Mouse (Mus musculus): Measurements from ENCODE around the gene Rbfox2. TPM values are rescaled to one million over a fixed set of nuclear protein-coding genes. Genes with fewer than 3 reads are reported as not detected.

The Rbfox2 gene
- polyA plus RNA-seq, 1 experiment: 1.0 TPM

DNA sequence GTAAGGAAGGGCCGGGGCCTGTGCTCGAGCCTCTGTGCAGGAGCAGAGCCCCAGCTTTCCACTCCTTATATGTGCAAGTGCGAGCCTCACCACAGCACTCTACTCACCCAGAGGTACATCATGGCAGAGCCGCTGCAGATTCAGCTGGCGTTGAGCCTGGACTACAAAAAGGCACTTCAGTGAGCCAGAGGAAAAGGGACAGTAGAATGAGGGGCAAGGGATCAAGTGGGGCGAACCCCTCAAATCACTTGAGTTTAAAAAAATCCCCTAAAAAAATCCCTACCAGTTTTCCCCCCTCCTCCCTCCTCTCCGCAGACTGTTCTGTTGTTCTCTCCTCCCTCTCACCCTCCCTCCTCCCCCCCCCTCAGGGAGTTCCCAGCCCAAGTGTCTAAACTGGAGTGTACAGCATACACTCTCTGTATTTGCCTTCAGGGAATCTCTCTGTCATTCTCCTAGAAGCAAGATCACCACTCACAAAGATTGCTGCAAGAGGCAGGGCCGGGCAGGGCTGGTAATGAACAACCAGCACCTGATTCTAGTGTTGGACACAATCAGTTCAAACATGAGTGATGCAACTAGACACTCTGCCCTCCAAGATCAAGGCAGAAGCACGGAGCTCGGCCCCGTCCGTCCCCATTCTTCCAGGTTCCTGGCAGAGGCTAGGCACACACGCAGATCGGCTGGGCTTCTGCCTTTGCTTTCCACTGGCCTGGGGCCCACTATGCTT is 103.4 kb downstream of the Rbfox2 start:
- TF ChIP-seq GATA1 (IDR thresholded peaks at IDR 0.05; ENCODE audit: low read length): no peak

DNA sequence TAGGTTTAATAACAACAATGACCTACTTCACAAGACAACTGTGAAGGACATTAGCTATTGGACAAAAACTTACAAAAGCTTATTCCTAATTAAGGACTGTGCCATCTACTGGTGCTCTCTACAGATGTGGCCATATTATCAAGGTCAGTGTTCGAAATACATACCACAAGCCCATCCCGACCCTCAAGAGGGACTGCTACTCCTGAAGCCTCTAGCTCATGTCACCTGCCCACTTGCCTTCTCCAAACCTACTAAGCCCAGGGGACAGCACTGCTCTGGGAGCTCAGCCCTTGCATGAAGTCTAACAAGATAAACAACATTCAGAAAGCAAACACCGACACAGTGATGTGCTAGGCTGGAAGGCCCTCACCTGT is 103.9 kb downstream of the Rbfox2 start:
- no peak for TF ChIP-seq GATA1 (IDR thresholded peaks at IDR 0.05; ENCODE audit: low read length)

DNA sequence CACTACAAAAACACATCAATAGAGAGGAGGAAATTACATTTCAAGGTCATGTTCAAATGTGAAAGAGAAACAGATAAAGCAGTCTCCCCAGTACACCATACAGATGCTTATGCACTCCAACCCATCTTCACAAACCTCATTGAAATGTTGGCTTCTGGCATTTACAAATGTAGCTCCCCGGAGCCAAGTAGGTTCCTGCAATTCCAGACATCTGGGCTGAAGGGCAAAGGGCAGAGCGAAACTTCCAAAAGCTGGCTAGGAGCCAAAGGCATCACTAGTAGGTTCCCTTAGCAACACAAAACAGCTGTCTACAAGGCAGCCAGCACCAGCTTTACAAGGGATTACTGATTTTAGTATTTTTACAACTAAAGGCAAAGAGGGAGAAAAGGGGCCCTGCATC is 104.6 kb downstream of the Rbfox2 start:
- TF ChIP-seq GATA1 (IDR thresholded peaks at IDR 0.05; ENCODE audit: low read length): no peak

DNA sequence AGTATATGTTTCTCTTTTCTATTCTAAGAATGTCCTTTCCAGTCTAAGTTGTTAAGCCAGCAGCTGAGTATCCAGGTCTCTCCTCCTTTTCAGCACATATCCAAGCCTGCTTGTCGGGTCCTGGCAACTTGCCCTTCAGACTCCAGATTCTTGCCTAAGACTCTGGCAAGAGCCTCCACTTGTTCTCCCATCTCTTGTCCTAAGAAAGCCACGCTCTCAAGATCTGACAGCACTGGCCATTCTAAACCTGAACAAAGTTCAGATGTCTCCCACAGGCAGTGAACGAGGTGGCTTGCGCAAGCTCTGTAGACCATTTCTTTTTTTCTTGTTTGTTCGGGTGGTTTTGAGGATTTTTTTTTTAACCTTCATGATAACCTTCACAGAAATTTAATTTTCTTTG is 110.0 kb downstream of the Rbfox2 start:
- no peak for TF ChIP-seq GATA1 (IDR thresholded peaks at IDR 0.05; ENCODE audit: low read length)

DNA sequence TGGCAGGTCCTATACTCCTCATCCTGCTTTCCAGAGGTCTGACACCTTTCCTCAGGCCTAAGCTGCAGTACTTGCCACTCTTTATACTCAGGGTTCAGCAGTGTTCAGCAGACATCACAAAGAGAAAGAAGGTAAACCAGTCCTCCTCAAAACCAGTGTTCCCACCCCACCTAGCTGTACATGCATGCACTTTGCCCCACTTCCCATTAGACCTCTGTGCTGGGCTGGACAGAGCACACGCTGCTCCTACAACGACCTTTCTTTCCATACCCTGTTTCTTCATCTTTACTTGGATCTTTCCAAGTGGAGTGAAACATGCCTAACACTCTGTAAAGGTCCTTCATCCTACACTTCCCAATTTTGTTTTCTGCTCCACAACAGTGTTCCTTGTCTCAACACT is 110.8 kb downstream of the Rbfox2 start:
- no peak for TF ChIP-seq GATA1 (IDR thresholded peaks at IDR 0.05; ENCODE audit: low read length)

DNA sequence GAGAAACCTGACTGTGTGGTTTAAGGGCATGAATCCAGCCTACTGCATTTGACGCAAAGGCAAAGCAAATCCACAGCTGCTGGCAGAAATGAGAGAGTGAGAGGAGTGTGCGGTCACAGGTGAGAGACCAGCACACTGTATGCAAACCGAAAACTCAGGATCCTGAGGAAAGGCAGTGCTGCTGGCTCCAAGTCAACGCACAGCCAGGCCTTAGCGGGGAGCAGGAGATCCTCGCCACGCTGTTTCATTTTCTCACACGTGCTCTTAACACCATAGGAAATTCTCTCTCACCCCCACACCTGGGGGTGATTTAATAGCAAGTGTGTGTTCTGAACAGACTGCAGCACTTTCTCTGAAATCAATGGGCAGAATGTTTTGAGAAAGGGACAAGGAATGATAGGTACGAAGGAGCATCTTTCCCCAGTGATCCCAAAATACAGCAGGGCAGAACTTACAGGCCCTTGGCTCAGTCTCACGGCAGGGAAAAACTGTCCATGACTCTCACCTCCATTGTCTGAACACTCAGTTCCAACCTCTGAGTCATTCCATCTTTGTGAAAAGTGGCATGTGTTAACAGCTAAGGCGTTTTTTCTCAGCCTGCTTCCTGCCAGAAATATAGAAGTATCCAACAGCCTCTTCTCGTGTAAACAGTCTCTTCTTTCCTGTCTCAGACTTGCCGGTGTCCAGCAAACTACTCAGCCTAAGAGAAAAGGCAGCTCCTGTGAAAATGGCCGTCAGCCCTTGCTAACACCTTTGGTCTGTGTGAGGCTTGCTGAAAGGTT is 114.5 kb downstream of the Rbfox2 start:
- TF ChIP-seq GATA1 (IDR thresholded peaks at IDR 0.05; ENCODE audit: low read length): no peak

DNA sequence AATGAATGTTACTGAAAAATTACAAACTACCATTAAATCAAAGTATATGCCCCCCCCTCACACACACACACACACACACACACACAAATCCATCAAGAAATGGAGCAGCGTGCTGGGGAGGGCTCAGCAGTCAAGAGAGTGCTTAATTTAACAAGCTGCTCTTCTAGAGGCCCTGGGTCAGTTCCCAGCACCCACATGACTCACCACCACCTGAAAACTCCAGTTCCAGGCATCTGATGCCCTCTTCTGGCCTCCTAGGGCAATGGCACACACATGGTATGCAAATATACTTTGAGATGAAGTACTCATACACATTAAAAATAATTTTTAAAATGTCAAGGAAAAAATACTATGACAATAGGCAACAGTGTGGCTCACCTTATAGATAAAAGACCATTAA is 120.7 kb downstream of the Rbfox2 start:
- no peak for TF ChIP-seq GATA1 (IDR thresholded peaks at IDR 0.05; ENCODE audit: low read length)

DNA sequence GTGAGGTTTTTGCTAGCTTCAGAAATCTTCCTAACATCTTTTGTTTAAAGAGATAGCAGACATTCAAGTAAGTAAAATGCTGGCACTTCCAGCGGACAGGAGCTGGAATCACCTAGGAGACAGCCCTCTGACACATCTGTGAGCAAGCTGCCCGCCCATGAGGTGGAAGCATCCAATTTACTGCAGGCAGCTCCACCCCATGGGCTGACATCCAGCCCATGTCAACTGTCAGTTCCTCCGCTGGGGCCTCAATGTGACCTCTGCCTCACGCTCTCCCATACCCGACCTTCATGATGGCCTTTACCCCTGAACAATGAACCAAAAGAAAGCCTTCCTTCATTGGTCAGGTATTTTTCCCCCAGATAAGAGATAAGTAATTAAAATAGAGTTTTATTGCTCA is 121.2 kb downstream of the Rbfox2 start:
- no peak for TF ChIP-seq GATA1 (IDR thresholded peaks at IDR 0.05; ENCODE audit: low read length)

DNA sequence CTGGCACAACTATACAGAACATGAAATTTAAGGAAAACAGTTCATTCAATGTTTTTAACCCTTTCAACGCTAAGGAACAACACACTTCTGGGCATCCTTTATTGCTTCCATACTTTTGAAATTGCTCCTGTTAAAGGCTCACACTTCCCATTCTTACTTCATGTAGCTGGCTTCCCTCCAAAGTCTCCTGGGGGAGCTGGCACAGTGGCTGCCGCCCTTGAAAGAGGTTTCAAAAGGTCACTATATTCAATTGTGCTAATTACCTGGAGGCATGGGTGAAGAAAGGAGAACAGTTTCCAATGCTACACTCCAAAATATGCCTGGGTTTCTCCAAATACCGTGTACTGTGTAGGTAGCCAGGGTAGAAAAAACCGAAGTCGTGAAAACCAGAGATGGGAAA is 124.0 kb downstream of the Rbfox2 start:
- no peak for TF ChIP-seq GATA1 (IDR thresholded peaks at IDR 0.05; ENCODE audit: low read length)

DNA sequence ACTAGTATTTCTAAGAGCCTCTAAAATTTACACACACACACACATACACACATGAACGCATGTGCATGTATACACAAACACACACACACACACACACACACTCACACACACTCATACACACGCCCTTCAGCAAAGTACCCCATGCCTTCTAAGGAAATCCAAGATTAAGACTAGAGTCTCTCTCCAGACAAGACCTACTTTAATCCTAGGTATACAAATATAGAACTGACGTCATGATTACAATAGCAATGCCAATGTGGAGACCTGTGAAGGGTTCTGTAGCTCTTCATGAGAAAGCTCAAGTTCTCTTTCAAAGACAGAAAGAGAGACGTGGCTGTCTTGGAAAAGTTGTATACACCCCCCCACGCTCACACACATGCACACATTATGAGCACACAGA is 132.8 kb downstream of the Rbfox2 start:
- no peak for TF ChIP-seq GATA1 (IDR thresholded peaks at IDR 0.05; ENCODE audit: low read length)

DNA sequence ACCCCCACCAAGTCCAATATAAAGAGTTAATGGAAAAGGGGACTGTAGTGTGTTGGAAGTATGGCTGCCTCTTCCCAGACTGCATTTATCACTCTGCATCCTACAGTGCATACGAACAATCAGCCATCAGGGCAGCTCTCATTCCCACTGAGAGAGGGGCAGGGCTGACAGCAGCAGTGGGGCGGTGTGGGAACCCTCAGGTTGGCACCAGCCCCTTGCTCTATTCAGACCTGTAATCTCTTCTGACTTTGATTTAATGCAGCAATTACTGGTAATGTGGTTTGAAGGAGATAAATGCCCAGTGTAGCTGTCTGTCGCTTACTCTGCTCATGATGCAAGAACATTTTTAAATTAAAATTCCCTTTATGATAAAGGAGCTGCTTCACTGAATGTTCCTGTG is 134.4 kb downstream of the Rbfox2 start:
- no peak for TF ChIP-seq GATA1 (IDR thresholded peaks at IDR 0.05; ENCODE audit: low read length)

DNA sequence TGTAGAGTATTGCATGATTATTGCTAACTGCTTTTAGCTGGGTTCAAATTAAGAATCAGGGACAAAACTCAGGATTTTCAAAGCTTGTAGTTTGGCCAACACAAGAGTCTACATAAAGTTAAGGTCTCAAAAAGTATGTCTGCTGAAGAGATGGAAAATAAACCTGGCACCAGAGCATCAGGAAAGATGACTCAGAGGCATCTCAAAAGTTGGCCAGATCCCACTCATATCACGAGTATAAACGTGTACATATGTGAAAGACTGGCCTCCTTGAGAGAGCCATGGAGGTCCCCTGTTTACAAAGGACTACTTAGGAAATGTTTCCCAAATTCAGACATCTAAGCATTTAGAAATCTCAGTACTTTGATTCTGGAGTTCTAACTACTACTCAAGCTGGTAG is 138.0 kb downstream of the Rbfox2 start:
- TF ChIP-seq GATA1 (IDR thresholded peaks at IDR 0.05; ENCODE audit: low read length): no peak

DNA sequence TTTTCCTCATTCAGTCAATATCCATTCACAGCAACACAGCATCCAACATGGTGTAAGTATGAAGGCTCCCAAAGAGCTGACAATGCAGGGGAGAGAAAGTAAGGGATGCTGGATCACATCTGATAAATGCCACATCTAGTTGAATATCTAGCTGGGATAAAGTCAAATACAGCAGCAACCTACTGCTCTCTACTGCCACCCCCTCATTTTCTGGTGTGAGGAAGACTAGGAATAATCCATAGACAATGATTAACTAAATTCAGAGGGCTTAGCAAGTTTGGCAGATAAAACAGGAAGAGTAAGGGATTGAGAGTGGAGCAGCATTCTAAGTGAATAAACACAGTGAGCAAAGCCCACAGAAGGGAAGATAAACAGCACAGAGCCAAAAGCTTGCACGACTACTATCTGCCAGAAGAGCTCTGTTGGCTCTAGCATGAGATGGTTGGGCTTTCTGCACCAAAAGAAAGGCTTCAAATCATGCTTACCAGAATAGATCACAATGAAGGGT is 140.5 kb downstream of the Rbfox2 start:
- TF ChIP-seq GATA1 (IDR thresholded peaks at IDR 0.05; ENCODE audit: low read length): no peak

DNA sequence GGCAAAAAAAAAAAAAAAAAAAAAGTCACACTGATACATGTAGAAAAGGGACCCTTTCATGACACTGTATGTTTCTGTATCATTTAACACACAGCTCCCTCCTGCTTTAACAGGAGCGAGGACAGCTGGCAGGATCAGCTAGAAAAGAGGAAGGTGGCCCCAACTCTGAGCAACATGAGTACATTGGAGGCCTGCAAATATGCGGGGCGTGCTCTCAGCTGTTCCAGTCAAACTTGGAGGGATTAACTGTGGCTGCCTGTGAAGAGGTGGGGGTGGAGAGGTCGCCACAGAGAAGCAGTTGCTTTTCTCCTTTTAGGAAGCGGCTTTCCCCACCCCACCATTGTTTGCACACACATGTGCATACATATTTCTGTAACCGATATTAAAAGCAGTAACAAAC is 143.5 kb downstream of the Rbfox2 start:
- TF ChIP-seq GATA1 (IDR thresholded peaks at IDR 0.05; ENCODE audit: low read length): no peak

DNA sequence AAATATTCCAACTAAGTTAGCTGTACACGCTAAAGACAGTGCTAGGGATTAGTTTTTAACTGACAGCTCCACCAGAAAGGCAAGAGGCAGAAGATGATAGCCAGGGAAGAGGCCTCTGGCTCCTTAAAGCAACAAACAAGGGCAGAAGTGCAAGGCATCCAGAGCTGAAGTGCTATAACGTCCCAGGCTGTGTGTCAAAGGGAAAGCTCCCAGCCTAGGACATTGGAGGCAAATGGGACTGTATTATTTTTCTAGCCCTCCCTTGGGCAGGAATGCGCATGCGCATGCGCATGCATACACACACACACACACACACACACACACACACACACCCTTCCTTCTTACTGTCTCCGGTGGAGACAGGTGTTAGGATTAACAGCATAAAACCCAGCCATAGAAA is 143.9 kb downstream of the Rbfox2 start:
- TF ChIP-seq GATA1 (IDR thresholded peaks at IDR 0.05; ENCODE audit: low read length): no peak

DNA sequence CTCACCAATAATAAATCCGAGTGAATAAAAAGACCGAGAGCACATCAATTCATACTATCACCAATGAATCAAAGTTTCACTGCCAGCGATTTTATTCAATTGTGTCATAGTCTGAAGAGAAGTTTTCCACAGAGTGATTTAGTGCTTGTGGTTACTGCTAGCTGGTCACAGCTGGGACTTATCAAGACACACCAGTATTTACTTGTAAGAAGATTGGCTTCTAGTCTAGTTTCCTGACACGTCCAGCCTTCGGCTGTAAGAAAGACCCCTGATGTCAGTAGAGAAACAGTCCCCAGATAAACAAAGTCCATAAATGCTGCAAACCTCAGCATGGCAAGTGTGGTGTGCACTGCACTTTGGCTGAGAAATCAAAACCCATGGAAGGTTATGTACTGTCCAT is 145.4 kb downstream of the Rbfox2 start:
- TF ChIP-seq GATA1 (IDR thresholded peaks at IDR 0.05; ENCODE audit: low read length): no peak

DNA sequence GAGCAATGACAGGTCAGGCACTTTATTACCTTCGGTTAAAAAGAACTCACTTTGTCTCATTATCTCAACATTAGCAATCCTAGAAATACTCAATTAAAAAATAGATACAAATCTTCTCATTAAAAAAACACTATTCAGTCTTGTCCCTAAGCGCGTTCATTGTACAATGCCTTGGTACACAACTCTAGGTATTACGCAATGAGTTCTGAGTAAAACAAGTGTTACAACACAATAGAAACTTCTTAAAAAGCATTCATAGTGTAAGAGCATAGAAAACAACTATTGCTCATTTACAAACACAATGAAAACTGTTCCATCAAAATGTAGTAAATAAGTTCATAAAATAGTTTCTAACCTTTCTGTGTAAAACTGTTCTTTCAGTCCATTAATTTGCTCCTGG is 146.0 kb downstream of the Rbfox2 start:
- TF ChIP-seq GATA1 (IDR thresholded peaks at IDR 0.05; ENCODE audit: low read length): no peak

Data from G1E-ER4 (cell line).